Mouse (Mus musculus): Measurements from ENCODE around the gene Pias4.

GRCm38 (mm10) chr10:81216810-81217209, 49.1 kb upstream of the Pias4 start:
- TF ChIP-seq USF2 (IDR thresholded peaks at IDR 0.05; ENCODE audit: borderline replicate concordance in 1 of 2, insufficient read depth in 1 of 2, low read depth in 1 of 2, low read length in 2 of 2) = no peak
- TF ChIP-seq POLR2AphosphoS2 (IDR thresholded peaks at IDR 0.05; ENCODE audit: low read length) = no peak

Data from MEL (cell line).